Mouse (Mus musculus): ENCODE data around the gene Crb2. TPM values are rescaled to one million over a fixed set of nuclear protein-coding genes. Genes with fewer than 3 reads are reported as not detected.

The Crb2 gene
- polyA plus RNA-seq, 1 experiment from 2014 or later, result 30.4 TPM

Other genes starting within 250 kb of the Crb2 start
- gene Strbp, start 72.4 kb upstream of the Crb2 start, polyA plus RNA-seq (2016; fragmentation: Nextera tagmentation; extraction: Ambion mirVana), result 65.7 and 68.8 TPM in 2 replicates